Mouse (Mus musculus): ENCODE measurements around the gene Mrpl10. TPM values are rescaled to one million over a fixed set of nuclear protein-coding genes. Genes with fewer than 3 reads are reported as not detected.

Gene Mrpl10
- polyA plus RNA-seq, 1 experiment = 121 TPM

GRCm38 (mm10) chr11:97044902-97045301, 3.5 kb downstream of the Mrpl10 start:
- H3K27ac ChIP-seq (replicated peaks; ENCODE audit: low read depth, low read length) = no peak overlapping the region
- no peaks in the 10 kb centered on the region; the same call in 1 of the 2 replicates for H3K4me1 ChIP-seq (ENCODE audit: control insufficient read depth, insufficient read depth, insufficient read length, low read length)

GRCm38 (mm10) chr11:97045861-97046260, 4.5 kb downstream of the Mrpl10 start:
- H3K27ac ChIP-seq (replicated peaks; ENCODE audit: low read depth, low read length) = no peak overlapping the region
- H3K4me1 ChIP-seq (ENCODE audit: control insufficient read depth, insufficient read depth, insufficient read length, low read length) = no peaks in the 10 kb centered on the region; the same call in 1 of the 2 replicates
- H3K4me3 ChIP-seq (ENCODE audit: insufficient read depth, low read depth, low read length) = no peak overlapping the region

More at GRCm38 (mm10) chr11:97044902-97045301, 3.5 kb downstream of the Mrpl10 start:
- no peak overlapping the region for H3K4me3 ChIP-seq (ENCODE audit: insufficient read depth, low read depth, low read length)

- H3K4me1 ChIP-seq (ENCODE audit: control insufficient read depth, insufficient read depth, insufficient read length, low read length) = peaks cover 13% of the 10 kb centered on the region
- H3K4me3 ChIP-seq (ENCODE audit: insufficient read depth, low read depth, low read length) = no peak overlapping the region
- no peak overlapping the region for H3K27ac ChIP-seq (replicated peaks; ENCODE audit: low read depth, low read length)
Measured at GRCm38 (mm10) chr11:97048090-97048650, 6.8 kb downstream of the Mrpl10 start.

- Histone ChIP-seq H3K4me3 (ENCODE audit: insufficient read depth, low read depth, low read length) (no peak overlapping the region), H3K27ac (replicated peaks; ENCODE audit: low read depth, low read length) (no peak overlapping the region), H3K4me1 (ENCODE audit: control insufficient read depth, insufficient read depth, insufficient read length, low read length) (peaks cover 13% of the 10 kb centered on the region)
Measured at GRCm38 (mm10) chr11:97049492-97050085, 8.2 kb downstream of the Mrpl10 start.

- no peak within 1 kb of the TSS for H3K27ac ChIP-seq (replicated peaks; ENCODE audit: low read depth, low read length)
- peak within 1 kb of the TSS; percentile 78 for H3K4me3 ChIP-seq (ENCODE audit: insufficient read depth, low read depth, low read length)
- peaks cover 13% of the 10 kb centered on the region for H3K4me1 ChIP-seq (ENCODE audit: control insufficient read depth, insufficient read depth, insufficient read length, low read length)
Measured at GRCm38 (mm10) chr11:97050216-97050943, 9.0 kb downstream of the Mrpl10 start, which contains the start of gene Osbpl7. Osbpl7 (plus strand) TSS chr11:97050628.

GRCm38 (mm10) chr11:97050944-97051586, 9.7 kb downstream of the Mrpl10 start:
- Histone ChIP-seq H3K27ac (replicated peaks; ENCODE audit: low read depth, low read length) (no peak overlapping the region), H3K4me3 (ENCODE audit: insufficient read depth, low read depth, low read length) (peak overlapping the region; percentile 78), H3K4me1 (ENCODE audit: control insufficient read depth, insufficient read depth, insufficient read length, low read length) (peaks cover 13% of the 10 kb centered on the region)

- Histone ChIP-seq H3K4me1 (ENCODE audit: control insufficient read depth, insufficient read depth, insufficient read length, low read length) (peaks cover 13% of the 10 kb centered on the region), H3K4me3 (ENCODE audit: insufficient read depth, low read depth, low read length) (peak overlapping the region; percentile 78; the same call in 1 of the 2 replicates), H3K27ac (replicated peaks; ENCODE audit: low read depth, low read length) (no peak overlapping the region)
Measured at GRCm38 (mm10) chr11:97052219-97052646, 10.9 kb downstream of the Mrpl10 start.

- Histone ChIP-seq H3K4me3 (ENCODE audit: insufficient read depth, low read depth, low read length) (no peak overlapping the region), H3K27ac (replicated peaks; ENCODE audit: low read depth, low read length) (no peak overlapping the region), H3K4me1 (ENCODE audit: control insufficient read depth, insufficient read depth, insufficient read length, low read length) (no peaks in the 10 kb centered on the region)
Measured at GRCm38 (mm10) chr11:97063274-97063920, 22.0 kb downstream of the Mrpl10 start.

GRCm38 (mm10) chr11:97063921-97064295, 22.5 kb downstream of the Mrpl10 start:
- H3K4me1 ChIP-seq (ENCODE audit: control insufficient read depth, insufficient read depth, insufficient read length, low read length) = no peaks in the 10 kb centered on the region
- H3K27ac ChIP-seq (replicated peaks; ENCODE audit: low read depth, low read length) = no peak overlapping the region
- no peak overlapping the region for H3K4me3 ChIP-seq (ENCODE audit: insufficient read depth, low read depth, low read length)

- Histone ChIP-seq H3K27ac (replicated peaks; ENCODE audit: low read depth, low read length) (no peak overlapping the region), H3K4me3 (ENCODE audit: insufficient read depth, low read depth, low read length) (no peak overlapping the region), H3K4me1 (ENCODE audit: control insufficient read depth, insufficient read depth, insufficient read length, low read length) (no peaks in the 10 kb centered on the region)
Measured at GRCm38 (mm10) chr11:97065538-97066295, 24.4 kb downstream of the Mrpl10 start.

GRCm38 (mm10) chr11:97066656-97067360, 25.4 kb downstream of the Mrpl10 start:
- no peaks in the 10 kb centered on the region for H3K4me1 ChIP-seq (ENCODE audit: control insufficient read depth, insufficient read depth, insufficient read length, low read length)
- no peak overlapping the region for H3K4me3 ChIP-seq (ENCODE audit: insufficient read depth, low read depth, low read length)
- H3K27ac ChIP-seq (replicated peaks; ENCODE audit: low read depth, low read length) = no peak overlapping the region

GRCm38 (mm10) chr11:97069333-97069732, 28.0 kb downstream of the Mrpl10 start:
- H3K4me1 ChIP-seq (ENCODE audit: control insufficient read depth, insufficient read depth, insufficient read length, low read length) = no peaks in the 10 kb centered on the region
- no peak overlapping the region for H3K4me3 ChIP-seq (ENCODE audit: insufficient read depth, low read depth, low read length)
- no peak overlapping the region for H3K27ac ChIP-seq (replicated peaks; ENCODE audit: low read depth, low read length)

GRCm38 (mm10) chr11:97069770-97070169, 28.4 kb downstream of the Mrpl10 start:
- Histone ChIP-seq H3K4me1 (ENCODE audit: control insufficient read depth, insufficient read depth, insufficient read length, low read length) (no peaks in the 10 kb centered on the region), H3K27ac (replicated peaks; ENCODE audit: low read depth, low read length) (no peak overlapping the region), H3K4me3 (ENCODE audit: insufficient read depth, low read depth, low read length) (no peak overlapping the region)

- no peaks in the 10 kb centered on the region for H3K4me1 ChIP-seq (ENCODE audit: control insufficient read depth, insufficient read depth, insufficient read length, low read length)
- no peak overlapping the region for H3K4me3 ChIP-seq (ENCODE audit: insufficient read depth, low read depth, low read length)
- no peak overlapping the region for H3K27ac ChIP-seq (replicated peaks; ENCODE audit: low read depth, low read length)
Measured at GRCm38 (mm10) chr11:97071129-97071528, 29.8 kb downstream of the Mrpl10 start.

All from brown adipose tissue, adult 24 weeks (tissue).